Mouse (Mus musculus) thymus, adult 2 months (tissue): ENCODE data around the gene Pcbp2. TPM values are rescaled to one million over a fixed set of nuclear protein-coding genes. Genes with fewer than 3 reads are reported as not detected.

Experiments
- DNase-seq: peaks from one replicate; pipeline ENCODE4 v3.0.0; 2021
- H3K27ac ChIP-seq: fragments of 200-500 bp; 2 replicates; pipeline ENCODE4 v1.5.1; 2012; ENCODE audit warnings: low read length, control low read depth; ENCODE audit not compliant: control insufficient read depth, insufficient read depth
- H3K27me3 ChIP-seq: fragments of 200-500 bp; 2 replicates; pipeline ENCODE4 v1.6.1; 2012; ENCODE audit warnings: mild to moderate bottlenecking, low read length, moderate library complexity, mixed read lengths; ENCODE audit not compliant: control insufficient read depth, insufficient read depth
- H3K36me3 ChIP-seq: fragments of 200-500 bp; 2 replicates; pipeline ENCODE4 v1.6.1; 2012; ENCODE audit warnings: mild to moderate bottlenecking, low read length, moderate library complexity; ENCODE audit not compliant: control insufficient read depth, insufficient read depth
- H3K4me1 ChIP-seq: fragments of 200-500 bp; replicated peaks from 2 replicates; pipeline ENCODE4 v1.6.1; 2012; ENCODE audit warnings: low read length; ENCODE audit not compliant: control insufficient read depth, insufficient read depth
- H3K4me3 ChIP-seq: fragments of 200-500 bp; 2 replicates; pipeline ENCODE4 v1.5.1; 2012; ENCODE audit warnings: mild to moderate bottlenecking, low read length, control low read depth, moderate library complexity; ENCODE audit not compliant: control insufficient read depth, insufficient read depth
- CTCF ChIP-seq: fragments of 200-500 bp; IDR thresholded peaks from 2 replicates; pipeline ENCODE4 v1.5.1; 2012; ENCODE audit warnings: mild to moderate bottlenecking, control low read depth, low read length, moderate library complexity, borderline replicate concordance; ENCODE audit not compliant: control insufficient read depth, poor library complexity, insufficient read depth; ENCODE audit errors: extremely low read depth
- POLR2A ChIP-seq: fragments of 200-500 bp; IDR thresholded peaks from 2 replicates; pipeline ENCODE4 v1.6.1; 2012; ENCODE audit warnings: mild to moderate bottlenecking, low read length, control low read depth, moderate library complexity; ENCODE audit not compliant: control insufficient read depth, poor library complexity, insufficient read depth; ENCODE audit errors: extremely low read depth
- WGBS: fragments of 180-500 bp; shearing (Covaris S2); methylation state at CpG from one replicate; pipeline ENCODE4 v1.1.7; 2018; 5-methylcytosine and 5-hydroxymethylcytosine counted together
- polyA plus RNA-seq: library from polyadenylated mRNA; depleted of rRNA; stranded (reverse); fragments of >200 nt; gene quantifications from 2 replicates; pipeline ENCODE4 v1.2.3, GENCODE M21; 2012

The Pcbp2 gene
- polyA plus RNA-seq, 1 experiment, result 846 TPM

- WGBS, result 16% methylated on average over 6 of the region's 6 CpGs
- TF ChIP-seq CTCF, result no peak
- TF ChIP-seq POLR2A, result no peak
- peaks cover 17% of the 10 kb centered on the region for H3K36me3 ChIP-seq
- peaks cover 13% of the 10 kb centered on the region for H3K4me1 ChIP-seq
- H3K27me3 ChIP-seq, result no peaks in the 10 kb centered on the region
- H3K27ac ChIP-seq, result peak overlapping the region; percentile 75
- no peak overlapping the region for H3K4me3 ChIP-seq
- DNase-seq, result no peak
These were observed 56.0 kb downstream of the Pcbp2 start for GRCm38 (mm10) chr15:102526111-102527002.

- TF ChIP-seq CTCF, result no peak
- no peak for TF ChIP-seq POLR2A
- WGBS, result 88% methylated on average over 3 of the region's 3 CpGs
- Histone ChIP-seq H3K4me3 (no peak overlapping the region), H3K27me3 (no peaks in the 10 kb centered on the region), H3K27ac (no peak overlapping the region), H3K36me3 (peaks cover 31% of the 10 kb centered on the region), H3K4me1 (peaks cover 13% of the 10 kb centered on the region)
- DNase-seq, result no peak
These were observed 57.6 kb downstream of the Pcbp2 start for GRCm38 (mm10) chr15:102527936-102528335.

- no peak for DNase-seq
- Histone ChIP-seq H3K4me1 (peaks cover 13% of the 10 kb centered on the region), H3K27me3 (no peaks in the 10 kb centered on the region), H3K4me3 (no peak overlapping the region), H3K36me3 (peaks cover 36% of the 10 kb centered on the region), H3K27ac (no peak overlapping the region)
- no peak for TF ChIP-seq POLR2A
- TF ChIP-seq CTCF, result no peak
- WGBS, result 100% methylated on average over 1 of the region's 1 CpGs
These were observed 58.1 kb downstream of the Pcbp2 start for GRCm38 (mm10) chr15:102528396-102528795.

- peaks cover 47% of the 10 kb centered on the region for H3K36me3 ChIP-seq
- no peak overlapping the region for H3K27ac ChIP-seq
- H3K4me1 ChIP-seq, result peaks cover 9% of the 10 kb centered on the region
- H3K27me3 ChIP-seq, result no peaks in the 10 kb centered on the region
- no peak for TF ChIP-seq POLR2A
- TF ChIP-seq CTCF, result no peak
- 90% methylated on average over 4 of the region's 4 CpGs for WGBS
- no peak overlapping the region for H3K4me3 ChIP-seq
- no peak for DNase-seq
These were observed 60.2 kb downstream of the Pcbp2 start for GRCm38 (mm10) chr15:102530566-102530965.

- peaks cover 4% of the 10 kb centered on the region for H3K4me1 ChIP-seq
- 97% methylated on average over 4 of the region's 4 CpGs for WGBS
- DNase-seq, result no peak
- no peak overlapping the region for H3K27ac ChIP-seq
- no peaks in the 10 kb centered on the region for H3K27me3 ChIP-seq
- TF ChIP-seq CTCF, result no peak
- TF ChIP-seq POLR2A, result no peak
- H3K36me3 ChIP-seq, result peaks cover 57% of the 10 kb centered on the region
- no peak overlapping the region for H3K4me3 ChIP-seq
These were observed 61.2 kb downstream of the Pcbp2 start for GRCm38 (mm10) chr15:102531586-102531985.

GRCm38 (mm10) chr15:102532106-102532900, 62.0 kb downstream of the Pcbp2 start:
- DNase-seq, result no peak
- no peak overlapping the region for H3K4me3 ChIP-seq
- WGBS, result 98% methylated on average over 3 of the region's 3 CpGs
- H3K27me3 ChIP-seq, result no peaks in the 10 kb centered on the region
- peaks cover 62% of the 10 kb centered on the region for H3K36me3 ChIP-seq
- H3K27ac ChIP-seq, result no peak overlapping the region
- peaks cover 3% of the 10 kb centered on the region; the same call in 1 of the 2 replicates for H3K4me1 ChIP-seq
- TF ChIP-seq CTCF, result no peak
- no peak for TF ChIP-seq POLR2A
